Mouse (Mus musculus): ENCODE data around the gene Rnpep. TPM values are rescaled to one million over a fixed set of nuclear protein-coding genes. Genes with fewer than 3 reads are reported as not detected.

Rnpep gene
- polyA plus RNA-seq, 1 experiment from 2014 or later = 104 TPM

DNA sequence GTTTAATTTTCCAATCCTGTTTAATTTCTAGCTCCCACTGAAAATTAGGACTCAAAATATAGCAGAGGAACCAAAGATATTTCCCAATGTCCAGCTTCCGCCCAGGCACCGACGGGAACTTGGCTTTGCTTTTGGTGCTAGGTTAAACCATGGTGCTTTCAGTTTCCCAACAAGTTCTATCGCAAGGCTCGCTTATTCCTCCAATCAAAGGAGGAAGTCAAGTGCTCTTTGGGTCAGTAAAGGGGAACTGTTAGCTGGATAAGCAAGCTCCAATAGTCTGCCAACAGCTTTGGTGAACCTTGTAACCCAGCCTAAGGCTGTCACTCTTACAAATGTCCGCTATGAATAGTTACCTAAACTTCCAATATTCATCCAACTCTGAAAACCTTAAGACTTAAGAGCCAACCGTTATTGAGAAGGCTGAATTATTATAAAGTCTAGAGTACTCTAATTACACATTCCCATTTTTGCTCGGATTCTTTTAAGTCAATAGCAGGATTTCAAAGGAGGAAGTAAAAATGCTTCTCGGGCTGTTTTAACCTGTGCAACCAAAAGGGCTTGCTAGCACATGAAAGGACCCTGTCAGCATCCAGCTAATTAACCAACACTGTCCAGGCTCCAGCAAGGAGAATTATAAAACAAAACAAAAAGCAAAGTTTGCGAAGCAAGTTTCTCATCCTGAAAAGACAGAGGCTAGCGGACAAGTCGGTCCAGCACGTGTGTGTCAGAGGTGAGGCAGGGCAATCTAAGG lies 1.2 kb downstream of the Rnpep start:
- no peaks in the 10 kb centered on the region for H3K27me3 ChIP-seq
- peak overlapping the region; percentile 80 for H3K4me3 ChIP-seq
- WGBS = 41% methylated on average over 13 of the region's 13 CpGs
- no peaks in the 10 kb centered on the region for H3K9me3 ChIP-seq
- peak overlapping the region; percentile 66 for H3K4me2 ChIP-seq
- peaks cover 12% of the 10 kb centered on the region for H3K36me3 ChIP-seq
- H3K4me1 ChIP-seq (replicated peaks) = peaks cover 31% of the 10 kb centered on the region
- peak overlapping the region; percentile 90 for H3K27ac ChIP-seq (replicated peaks)
- no peak for ATAC-seq (ENCODE audit: low read depth)
- H3K9ac ChIP-seq = peak overlapping the region; percentile 95

GRCm38 (mm10) chr1:135281841-135282240 lies 2.0 kb downstream of the Rnpep start:
- peaks cover 21% of the 10 kb centered on the region for H3K36me3 ChIP-seq
- peak overlapping the region; percentile 66 for H3K4me2 ChIP-seq
- no peak overlapping the region for H3K9ac ChIP-seq
- no peak for ATAC-seq (ENCODE audit: low read depth)
- WGBS = 95% methylated on average over 17 of the region's 17 CpGs
- H3K27ac ChIP-seq (replicated peaks) = no peak overlapping the region
- H3K4me1 ChIP-seq (replicated peaks) = peaks cover 31% of the 10 kb centered on the region
- H3K27me3 ChIP-seq = no peaks in the 10 kb centered on the region
- H3K4me3 ChIP-seq = no peak overlapping the region
- H3K9me3 ChIP-seq = no peaks in the 10 kb centered on the region

DNA sequence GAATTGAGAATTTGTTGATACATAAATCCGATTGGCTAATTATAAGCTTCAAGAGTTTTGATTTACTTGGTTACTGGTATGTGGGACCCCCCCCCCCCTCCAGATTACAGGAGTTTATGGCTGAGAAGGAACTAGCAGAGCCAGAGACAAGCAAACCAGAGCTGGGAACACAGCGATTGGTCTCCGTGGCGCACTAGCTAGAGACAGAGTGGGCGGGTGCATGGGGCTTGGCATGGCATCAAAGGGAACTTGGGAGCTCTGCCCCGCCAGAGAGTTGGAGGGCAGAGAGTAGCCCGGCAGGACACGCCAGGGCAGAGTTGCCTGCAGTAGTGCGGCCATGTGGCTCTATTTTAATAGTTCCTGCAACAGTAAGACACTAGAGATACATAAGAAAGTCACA lies 3.2 kb downstream of the Rnpep start:
- H3K4me2 ChIP-seq = no peak overlapping the region
- peaks cover 32% of the 10 kb centered on the region for H3K36me3 ChIP-seq
- no peak overlapping the region for H3K9ac ChIP-seq
- H3K4me3 ChIP-seq = no peak overlapping the region
- no peaks in the 10 kb centered on the region for H3K27me3 ChIP-seq
- no peak overlapping the region for H3K27ac ChIP-seq (replicated peaks)
- ATAC-seq (ENCODE audit: low read depth) = no peak
- H3K9me3 ChIP-seq = no peaks in the 10 kb centered on the region
- 80% methylated on average over 9 of the region's 9 CpGs for WGBS
- H3K4me1 ChIP-seq (replicated peaks) = peaks cover 31% of the 10 kb centered on the region

DNA sequence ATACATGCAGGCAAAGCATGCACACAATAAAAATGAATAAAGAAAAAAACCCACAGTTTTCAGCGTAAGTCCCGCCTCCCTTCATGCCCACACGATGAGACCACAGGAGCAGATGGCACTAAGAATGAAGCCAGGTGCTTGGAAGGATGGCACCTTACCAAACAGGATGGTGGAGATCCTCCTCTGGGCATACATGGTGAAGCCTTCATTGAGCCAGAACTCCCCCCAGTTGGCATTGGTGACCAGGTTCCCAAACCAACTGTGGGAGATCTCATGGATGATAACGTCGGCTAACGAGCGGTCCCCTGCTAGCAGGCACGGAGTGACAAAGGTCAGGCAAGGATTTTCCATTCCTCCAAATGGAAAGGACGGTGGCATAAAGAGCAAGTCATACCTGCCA lies 12.5 kb downstream of the Rnpep start:
- Histone ChIP-seq H3K36me3 (peaks cover 81% of the 10 kb centered on the region), H3K27me3 (no peaks in the 10 kb centered on the region), H3K4me1 (replicated peaks) (no peaks in the 10 kb centered on the region), H3K27ac (replicated peaks) (no peak overlapping the region), H3K9me3 (no peaks in the 10 kb centered on the region), H3K4me2 (no peak overlapping the region), H3K9ac (no peak overlapping the region), H3K4me3 (no peak overlapping the region)
- no peak for ATAC-seq (ENCODE audit: low read depth)
- 90% methylated on average over 9 of the region's 9 CpGs for WGBS

DNA sequence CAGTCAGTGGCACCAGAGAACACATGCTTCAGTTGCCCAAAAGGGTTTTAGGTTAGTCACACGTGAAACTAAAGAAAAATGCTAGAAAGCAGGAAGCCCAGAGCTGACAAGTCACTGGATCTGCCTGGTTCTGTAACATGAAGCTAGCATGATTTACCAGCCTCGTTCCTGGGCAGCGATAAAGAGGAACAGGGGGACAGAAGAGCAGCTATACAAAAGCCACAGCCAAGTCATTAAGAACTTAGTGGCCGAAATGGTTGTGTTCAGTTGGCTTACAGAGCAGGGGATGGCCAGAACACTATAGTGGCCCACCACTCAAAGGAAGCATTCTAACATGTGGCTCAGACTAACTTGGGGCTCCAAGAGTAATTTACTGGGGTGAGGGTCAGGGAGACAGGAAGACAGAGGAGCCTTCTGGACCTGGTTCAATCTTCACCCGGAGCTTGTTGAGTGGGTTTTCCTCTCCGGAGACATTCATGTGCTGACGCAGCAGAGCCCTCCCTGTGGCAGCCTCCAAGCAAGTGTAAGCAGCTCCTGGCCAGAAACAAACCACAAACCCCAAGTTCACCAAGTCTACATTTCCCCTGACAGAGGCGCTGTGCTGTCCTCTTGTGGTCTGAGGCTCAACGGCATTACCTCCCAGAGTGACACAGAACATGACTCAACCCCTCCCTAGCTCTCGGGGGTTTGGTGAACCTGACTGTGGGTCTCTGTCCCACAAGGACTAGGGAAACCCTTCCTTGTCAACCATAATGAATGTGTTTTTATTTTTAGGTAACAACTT lies 16.0 kb downstream of the Rnpep start:
- ATAC-seq (ENCODE audit: low read depth) = no peak
- H3K9ac ChIP-seq = no peak overlapping the region
- no peaks in the 10 kb centered on the region for H3K9me3 ChIP-seq
- WGBS = 88% methylated on average over 10 of the region's 10 CpGs
- H3K4me2 ChIP-seq = no peak overlapping the region
- H3K4me1 ChIP-seq (replicated peaks) = no peaks in the 10 kb centered on the region
- H3K27me3 ChIP-seq = no peaks in the 10 kb centered on the region
- H3K36me3 ChIP-seq = peaks cover 90% of the 10 kb centered on the region
- no peak overlapping the region for H3K4me3 ChIP-seq
- no peak overlapping the region for H3K27ac ChIP-seq (replicated peaks)

- H3K27ac ChIP-seq (replicated peaks) = no peak overlapping the region
- no peaks in the 10 kb centered on the region for H3K9me3 ChIP-seq
- no peak overlapping the region for H3K4me3 ChIP-seq
- no peak for ATAC-seq (ENCODE audit: low read depth)
- no peaks in the 10 kb centered on the region for H3K4me1 ChIP-seq (replicated peaks)
- peaks cover 87% of the 10 kb centered on the region for H3K36me3 ChIP-seq
- H3K27me3 ChIP-seq = no peaks in the 10 kb centered on the region
- 89% methylated on average over 5 of the region's 5 CpGs for WGBS
- H3K4me2 ChIP-seq = no peak overlapping the region
- H3K9ac ChIP-seq = no peak overlapping the region
These were observed 18.1 kb downstream of the Rnpep start for GRCm38 (mm10) chr1:135265834-135266233.

GRCm38 (mm10) chr1:135263316-135263715 lies 20.6 kb downstream of the Rnpep start:
- H3K9me3 ChIP-seq = no peaks in the 10 kb centered on the region
- WGBS = 89% methylated on average over 9 of the region's 9 CpGs
- H3K36me3 ChIP-seq = peaks cover 71% of the 10 kb centered on the region
- no peak overlapping the region for H3K27ac ChIP-seq (replicated peaks)
- H3K4me3 ChIP-seq = no peak overlapping the region
- peaks cover 7% of the 10 kb centered on the region for H3K4me1 ChIP-seq (replicated peaks)
- H3K4me2 ChIP-seq = no peak overlapping the region
- H3K27me3 ChIP-seq = no peaks in the 10 kb centered on the region
- no peak for ATAC-seq (ENCODE audit: low read depth)
- H3K9ac ChIP-seq = no peak overlapping the region

DNA sequence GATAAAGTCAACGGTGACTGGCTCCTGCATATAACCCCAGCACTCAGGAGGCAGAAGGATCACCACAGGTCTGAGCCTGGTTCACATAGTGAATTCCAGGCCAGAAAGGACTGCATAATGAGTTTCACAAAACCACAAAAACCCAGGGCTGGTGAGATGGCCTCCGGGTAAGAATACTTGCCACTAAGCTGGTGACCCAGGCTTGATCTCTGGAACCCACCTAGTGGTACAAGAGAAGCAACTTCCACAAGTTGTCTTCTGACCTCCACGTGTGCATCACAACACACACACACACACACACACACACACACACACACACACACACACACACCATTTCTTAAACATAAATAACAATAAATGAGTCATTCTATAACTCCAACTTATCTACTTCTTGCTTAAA lies 21.6 kb downstream of the Rnpep start:
- 82% methylated on average over 3 of the region's 3 CpGs for WGBS
- H3K4me3 ChIP-seq = no peak overlapping the region
- ATAC-seq (ENCODE audit: low read depth) = no peak
- no peak overlapping the region for H3K4me2 ChIP-seq
- no peak overlapping the region for H3K9ac ChIP-seq
- H3K36me3 ChIP-seq = peaks cover 61% of the 10 kb centered on the region
- no peaks in the 10 kb centered on the region for H3K27me3 ChIP-seq
- peaks cover 11% of the 10 kb centered on the region for H3K4me1 ChIP-seq (replicated peaks)
- H3K9me3 ChIP-seq = no peaks in the 10 kb centered on the region
- H3K27ac ChIP-seq (replicated peaks) = no peak overlapping the region

- no peaks in the 10 kb centered on the region for H3K9me3 ChIP-seq
- no peaks in the 10 kb centered on the region for H3K27me3 ChIP-seq
- no peak for ATAC-seq (ENCODE audit: low read depth)
- no peak overlapping the region for H3K4me2 ChIP-seq
- no peak overlapping the region for H3K27ac ChIP-seq (replicated peaks)
- no peak overlapping the region for H3K9ac ChIP-seq
- H3K4me1 ChIP-seq (replicated peaks) = peaks cover 11% of the 10 kb centered on the region
- WGBS = 73% methylated on average over 6 of the region's 6 CpGs
- H3K4me3 ChIP-seq = no peak overlapping the region
- H3K36me3 ChIP-seq = peaks cover 47% of the 10 kb centered on the region
These were observed 23.0 kb downstream of the Rnpep start for GRCm38 (mm10) chr1:135260931-135261330.

DNA sequence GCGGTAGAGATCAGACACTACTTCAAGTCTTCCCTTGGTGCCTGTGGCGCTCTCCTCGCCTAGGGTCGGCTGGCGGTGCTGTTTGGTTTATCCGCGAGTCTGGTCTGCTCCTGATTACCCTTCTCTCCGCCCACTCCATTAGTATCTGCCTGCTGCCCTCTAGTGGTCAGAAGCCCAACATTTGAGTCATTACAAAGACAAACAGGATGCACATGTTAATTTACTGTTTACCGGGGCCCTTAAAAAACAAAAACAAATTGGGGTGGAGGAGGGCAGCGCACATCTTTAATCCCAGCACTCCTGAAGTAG lies 24.8 kb downstream of the Rnpep start:
- Histone ChIP-seq H3K27me3 (no peaks in the 10 kb centered on the region), H3K9me3 (no peaks in the 10 kb centered on the region), H3K9ac (peak overlapping the region; percentile 61), H3K4me2 (peak overlapping the region; percentile 50), H3K4me3 (0 out of 2 replicates have a peak overlapping the region, but pooled peaks have one; percentile 12), H3K4me1 (replicated peaks) (peaks cover 16% of the 10 kb centered on the region), H3K27ac (replicated peaks) (peak overlapping the region; percentile 56; the same call in 1 of the 2 replicates), H3K36me3 (peaks cover 29% of the 10 kb centered on the region)
- ATAC-seq (ENCODE audit: low read depth) = peak; percentile 84
- 2% methylated on average over 10 of the region's 10 CpGs for WGBS

DNA sequence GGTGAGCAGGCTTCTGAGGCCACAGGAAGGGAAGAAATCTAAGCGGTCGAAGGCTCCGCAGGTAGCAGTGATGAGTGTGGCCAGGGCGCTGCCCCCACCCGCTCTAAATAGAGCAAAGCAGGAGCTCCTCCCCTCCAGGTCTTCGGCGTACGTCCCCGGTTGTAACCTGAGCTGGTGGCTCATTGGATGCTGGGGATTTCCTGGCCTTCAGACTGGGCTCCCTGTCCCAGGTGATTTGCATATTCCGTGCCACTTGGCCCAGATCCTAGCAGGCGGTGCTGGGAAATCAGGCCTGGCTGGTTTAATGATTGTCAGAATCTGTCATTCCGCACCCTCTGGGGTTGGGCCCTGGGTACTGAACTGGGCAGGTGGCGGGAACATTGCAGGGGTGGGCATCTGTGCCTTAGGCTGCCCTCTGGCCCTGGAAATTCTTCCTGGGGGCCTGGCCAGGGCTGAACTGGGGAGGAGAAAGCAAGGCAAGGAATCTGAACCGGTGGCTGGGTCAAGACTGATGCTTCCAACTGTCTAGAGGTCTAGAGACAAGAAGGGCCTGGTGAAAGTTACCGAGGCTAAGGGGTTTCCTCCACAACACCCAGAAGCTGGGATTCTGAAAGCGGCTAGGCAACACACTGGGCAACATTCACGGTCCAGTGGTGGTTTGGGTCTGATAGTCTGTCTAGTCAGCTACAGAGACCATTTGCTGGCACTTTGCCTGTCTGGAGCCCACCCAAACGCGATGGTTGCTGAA lies 25.3 kb downstream of the Rnpep start, which contains the start of gene Elf3:
Gene Elf3, minus strand, starts transcription at position 189 of the 748 bp plus-strand sequence.
- peaks cover 23% of the 10 kb centered on the region for H3K36me3 ChIP-seq
- H3K4me3 ChIP-seq = 0 out of 2 replicates have a peak within 1 kb of the TSS, but pooled peaks have one; percentile 12
- H3K27me3 ChIP-seq = no peaks in the 10 kb centered on the region
- peak within 1 kb of the TSS; percentile 61 for H3K9ac ChIP-seq
- no peaks in the 10 kb centered on the region for H3K9me3 ChIP-seq
- H3K27ac ChIP-seq (replicated peaks) = peak within 1 kb of the TSS; percentile 56; the same call in 1 of the 2 replicates
- peak within 1 kb of the TSS; percentile 50 for H3K4me2 ChIP-seq
- ATAC-seq (ENCODE audit: low read depth) = peak; percentile 66; the same call in 1 of the 2 replicates
- 7% methylated on average over 19 of the region's 19 CpGs for WGBS
- H3K4me1 ChIP-seq (replicated peaks) = peaks cover 16% of the 10 kb centered on the region

DNA sequence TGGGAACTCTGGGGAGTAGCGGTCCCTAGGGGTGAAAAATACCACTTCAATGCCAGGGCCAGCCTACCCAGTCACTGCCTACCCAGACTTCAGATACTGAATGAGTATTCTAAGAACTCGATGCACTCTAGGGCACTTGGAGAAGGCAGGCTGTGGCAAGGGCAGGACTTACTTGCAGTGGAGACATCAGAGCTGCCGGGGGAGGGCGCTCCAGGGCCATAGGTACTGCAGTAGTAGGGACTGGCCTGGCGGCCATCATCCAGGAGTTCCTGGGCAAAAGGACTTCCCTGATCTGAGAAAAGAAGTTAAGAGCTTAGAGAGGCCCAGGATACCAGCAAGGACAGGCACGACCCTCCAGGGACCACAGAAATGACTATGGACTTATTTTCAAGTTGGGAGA lies 27.6 kb downstream of the Rnpep start:
- ATAC-seq (ENCODE audit: low read depth) = no peak
- Histone ChIP-seq H3K9ac (no peak overlapping the region), H3K9me3 (no peaks in the 10 kb centered on the region), H3K4me1 (replicated peaks) (peaks cover 16% of the 10 kb centered on the region), H3K36me3 (peaks cover under 1% of the 10 kb centered on the region; the same call in 1 of the 2 replicates), H3K27ac (replicated peaks) (no peak overlapping the region), H3K4me3 (no peak overlapping the region), H3K27me3 (no peaks in the 10 kb centered on the region), H3K4me2 (no peak overlapping the region)
- WGBS = 80% methylated on average over 6 of the region's 6 CpGs

Data from neural tube, embryonic 13.5 days (tissue).